Mouse (Mus musculus) heart, postnatal 10 days (tissue): ENCODE results near the gene Slc25a16. TPM values are rescaled to one million over a fixed set of nuclear protein-coding genes. Genes with fewer than 3 reads are reported as not detected.

ENCODE experiments used
- DNase-seq, 2 experiments: peaks; one replicate each; pipeline ENCODE4 v3.0.0; 2021
- intact Hi-C: fragments of 180-260 bp; cut with DNase I; formaldehyde crosslinking; loops from one replicate; pipeline ENCODE4 v1.15.1; 2025
- total RNA-seq, 2 experiments: library from RNA; stranded (reverse); gene quantifications; 2 replicates each; pipeline ENCODE4 v1.2.3; 2021

Slc25a16 gene
- 10 to 100 TPM; 29.5 to 30.7 TPM for total RNA-seq

DNA sequence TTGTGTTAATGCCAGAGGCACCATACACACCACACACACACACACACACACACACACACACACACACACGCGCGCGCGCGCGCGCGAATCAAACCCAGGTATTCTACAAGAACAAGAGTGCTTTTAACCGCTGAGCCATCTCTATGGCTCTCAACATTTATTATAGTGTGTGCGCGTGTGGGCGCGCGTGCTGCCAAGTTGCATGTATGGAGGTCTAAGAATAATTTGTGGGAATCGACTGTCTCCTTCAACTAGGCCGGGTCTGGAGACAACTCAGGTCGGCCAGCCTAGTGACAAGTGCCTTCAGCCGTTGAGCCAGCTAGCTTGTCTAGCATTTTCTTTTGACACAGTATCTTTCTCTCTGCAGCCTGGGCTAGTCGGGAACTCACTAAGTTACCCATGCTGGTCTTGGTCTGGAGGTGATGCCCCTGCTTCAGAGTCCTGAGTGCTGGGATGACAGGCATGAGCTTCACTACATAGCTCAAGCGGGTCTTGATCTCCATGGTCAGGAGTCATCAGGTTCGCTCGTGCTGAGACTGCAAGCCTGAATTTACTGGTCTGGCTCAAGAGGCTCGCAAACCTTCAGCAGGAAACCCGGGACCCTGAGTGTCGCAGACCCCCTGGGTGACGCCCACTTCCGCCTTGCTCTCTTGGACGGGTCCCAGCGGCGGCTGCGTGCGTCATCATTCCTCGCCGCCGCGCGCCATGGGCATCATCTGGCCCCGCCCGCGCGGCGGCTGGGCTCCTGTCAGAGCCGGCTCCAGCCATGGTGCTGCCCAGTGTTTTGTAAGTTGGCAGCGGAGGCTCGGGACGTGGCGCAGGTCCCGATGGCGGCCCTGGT is at the start of gene Slc25a16:
Gene Slc25a16, plus strand, starts transcription at position 709 of the 841 bp plus-strand sequence.
- intact Hi-C loops: loop anchor here (5.0 kb wide), 1 partner anchor 53 kb away; no protein-coding TSS in a partner anchor
- DNase-seq: peak; percentile 93 to 96

DNA sequence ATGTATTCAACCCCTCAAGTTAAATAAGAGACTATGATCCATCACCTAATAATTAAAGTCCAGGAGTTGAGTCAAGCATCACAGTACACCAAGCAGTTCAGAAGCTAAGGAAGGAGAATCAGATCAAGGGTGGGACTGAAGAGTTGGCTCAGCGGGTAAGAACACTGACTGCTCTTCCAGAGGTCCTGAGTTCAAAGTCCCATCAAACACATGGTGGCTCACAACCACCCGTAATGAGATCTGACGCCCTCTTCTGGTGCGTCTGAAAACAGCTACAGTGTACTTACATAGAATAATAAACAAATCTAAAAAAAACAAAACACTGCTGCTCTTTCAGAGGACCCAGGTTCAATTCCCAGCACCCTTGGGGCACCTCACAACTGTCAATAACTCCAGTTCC is 45.6 kb upstream of the Slc25a16 start:
- intact Hi-C loops: no loop called here
- DNase-seq: no peak

DNA sequence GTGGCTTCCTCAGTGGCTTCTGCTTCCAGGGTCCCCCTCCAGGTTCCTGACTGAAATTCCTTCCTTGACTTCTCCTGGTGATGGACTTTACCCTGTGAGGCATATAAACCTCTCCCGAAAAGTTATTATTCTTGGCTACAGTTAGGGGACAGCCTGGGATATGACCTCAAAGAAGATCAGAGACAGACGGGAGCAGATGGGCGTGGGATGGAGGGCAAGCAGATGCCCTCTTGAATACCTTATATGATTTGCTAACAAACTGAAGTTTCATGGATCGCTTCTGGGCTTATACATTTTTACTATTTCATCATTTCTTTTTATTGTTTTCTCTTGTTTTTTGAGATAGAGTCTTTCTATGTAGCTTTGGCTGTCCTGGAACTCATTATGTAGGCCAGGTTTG is 44.9 kb upstream of the Slc25a16 start:
- intact Hi-C loops: no loop called here
- no peak for DNase-seq

DNA sequence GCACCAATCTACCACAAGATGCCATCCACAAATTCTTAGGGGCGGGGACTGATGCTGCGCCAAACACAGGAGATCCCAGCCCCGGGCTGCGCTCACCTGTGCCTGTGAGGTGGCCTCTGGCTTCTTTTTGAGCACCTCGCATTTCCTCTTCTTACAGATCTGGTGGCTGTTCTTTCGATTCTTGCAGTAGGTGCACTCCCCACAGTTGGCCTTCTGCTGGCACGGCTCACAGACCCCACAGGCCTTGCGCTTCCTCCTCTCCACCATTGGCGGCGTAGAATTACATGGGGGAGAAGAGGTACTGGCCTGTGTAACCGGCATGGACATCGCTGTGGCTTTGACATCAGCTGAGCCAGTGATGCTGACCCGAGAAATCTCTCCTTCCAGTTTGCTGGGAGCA is 42.4 kb upstream of the Slc25a16 start:
- intact Hi-C loops: no loop called here
- no peak for DNase-seq

DNA sequence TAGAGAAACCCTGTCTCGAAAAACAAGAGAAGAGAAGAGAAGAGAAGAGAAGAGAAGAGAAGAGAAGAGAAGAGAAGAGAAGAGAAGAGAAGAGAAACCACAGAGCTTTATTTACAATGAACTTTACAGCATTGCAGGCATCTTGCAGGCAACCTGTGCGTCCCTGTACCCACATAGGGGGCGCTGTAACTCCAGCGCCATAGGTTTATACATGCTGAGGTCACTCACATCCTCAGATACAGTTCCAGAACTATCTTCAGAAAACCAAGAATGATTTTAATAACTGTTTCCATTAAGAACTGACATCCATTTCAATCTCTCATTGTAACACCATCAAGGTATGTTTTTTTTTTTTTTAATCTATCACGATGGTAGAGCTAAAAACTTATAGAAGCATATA is 39.2 kb upstream of the Slc25a16 start:
- no peak for DNase-seq
- intact Hi-C loops: no loop called here

DNA sequence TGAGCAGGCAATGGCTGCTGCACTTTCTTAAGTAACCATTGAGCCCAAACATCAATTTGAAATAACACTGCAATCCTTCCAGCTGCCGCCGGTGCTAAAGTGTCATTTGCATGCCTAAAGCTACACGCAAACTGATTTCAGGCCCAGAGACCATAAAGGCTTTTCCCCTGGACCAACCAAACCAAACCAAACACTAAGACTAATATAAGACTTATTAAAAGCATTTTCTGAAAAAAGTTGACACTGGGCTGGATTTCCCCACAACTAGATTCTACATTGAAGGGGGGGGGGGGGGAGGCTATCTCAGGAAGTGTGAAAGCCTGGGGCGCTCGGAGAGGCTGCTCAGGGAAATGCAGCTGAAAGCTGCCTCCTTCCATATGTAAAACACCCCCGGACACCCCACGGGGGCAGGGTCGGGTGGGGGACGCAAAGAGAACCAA is 36.5 kb upstream of the Slc25a16 start:
- intact Hi-C loops: no loop called here
- no peak for DNase-seq

DNA sequence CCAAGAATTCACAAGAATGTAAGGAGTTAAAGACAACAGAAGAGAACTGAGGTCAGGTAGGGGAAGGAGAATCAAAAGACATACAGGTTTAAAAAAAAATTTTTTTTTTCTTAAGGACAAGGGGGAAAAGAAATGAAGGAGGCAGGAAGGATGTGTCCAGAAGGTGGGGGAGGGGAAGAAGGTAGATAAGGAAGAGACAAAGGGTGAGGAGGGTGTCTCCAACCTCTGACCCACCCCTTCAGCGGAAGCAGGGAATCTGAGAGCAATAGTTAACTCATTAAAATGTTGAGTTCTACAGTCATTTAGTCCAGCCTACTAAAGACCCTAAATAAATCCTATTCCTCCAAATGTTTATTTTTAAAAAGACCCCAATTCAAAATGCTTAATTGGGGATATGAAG is 35.9 kb upstream of the Slc25a16 start:
- DNase-seq: no peak
- intact Hi-C loops: no loop called here

DNA sequence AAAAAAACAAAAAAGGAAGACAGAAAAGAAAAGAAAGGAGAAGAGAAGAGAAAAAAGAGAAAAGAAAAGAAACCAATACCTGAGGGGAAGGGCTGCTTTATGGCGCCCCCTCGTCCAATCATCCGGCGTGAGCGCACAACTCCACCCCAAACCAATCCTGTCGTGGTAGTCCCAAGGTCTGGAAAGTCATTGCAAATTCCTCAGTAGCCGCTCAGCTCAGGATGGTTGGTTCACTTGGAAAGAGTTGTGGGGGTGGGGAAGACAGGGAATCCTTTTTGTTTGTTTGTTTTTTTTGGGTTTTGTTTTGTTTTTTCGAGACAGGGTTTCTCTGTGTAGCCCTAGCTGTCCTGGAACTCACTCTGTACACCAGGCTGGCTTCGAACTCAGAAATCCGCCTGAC is 35.0 kb upstream of the Slc25a16 start:
- intact Hi-C loops: no loop called here
- DNase-seq: no peak

DNA sequence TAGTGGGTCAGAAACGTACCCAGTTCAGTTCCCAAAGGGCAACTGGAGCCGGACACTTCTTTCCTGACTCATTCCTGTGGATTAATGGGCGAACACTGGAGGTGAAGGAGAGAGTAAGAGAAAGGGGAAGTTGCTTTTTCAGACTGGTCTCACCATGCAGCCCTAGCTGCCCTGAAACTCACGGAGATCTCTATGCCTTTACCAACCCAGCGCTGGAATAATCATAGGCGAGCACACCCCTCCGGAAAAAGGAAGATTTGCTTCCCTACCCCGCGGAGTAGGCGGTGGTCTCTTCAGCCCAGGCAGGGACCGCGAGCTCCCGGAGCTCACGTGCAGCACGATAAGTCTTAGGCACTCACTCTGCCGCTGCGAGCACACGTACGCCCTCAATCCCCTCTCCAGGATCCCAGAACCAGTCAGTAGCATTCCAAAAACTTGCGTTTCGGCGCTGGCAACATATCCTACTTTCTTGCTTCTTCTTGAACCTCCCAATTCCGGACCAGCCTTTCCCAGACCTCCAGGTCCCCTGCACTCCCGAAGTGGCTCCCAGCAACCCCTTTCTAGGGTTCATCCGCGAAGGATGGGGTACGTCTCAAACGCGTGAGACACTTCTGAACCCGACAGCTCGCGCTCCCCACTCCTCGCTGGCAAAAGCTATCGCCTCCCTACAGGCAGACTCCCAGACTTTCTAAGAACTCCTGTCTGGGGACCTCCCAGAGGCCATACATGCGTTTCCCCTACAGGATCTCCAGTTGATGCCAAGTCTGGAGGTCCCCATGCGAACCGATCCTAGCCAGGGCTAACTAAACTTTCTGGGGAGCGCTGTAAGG is 34.2 kb upstream of the Slc25a16 start:
- intact Hi-C loops: loop anchor here (2.0 kb wide), 1 partner anchor 21 kb away; no protein-coding TSS in a partner anchor
- peak; percentile 23 to 29 for DNase-seq

DNA sequence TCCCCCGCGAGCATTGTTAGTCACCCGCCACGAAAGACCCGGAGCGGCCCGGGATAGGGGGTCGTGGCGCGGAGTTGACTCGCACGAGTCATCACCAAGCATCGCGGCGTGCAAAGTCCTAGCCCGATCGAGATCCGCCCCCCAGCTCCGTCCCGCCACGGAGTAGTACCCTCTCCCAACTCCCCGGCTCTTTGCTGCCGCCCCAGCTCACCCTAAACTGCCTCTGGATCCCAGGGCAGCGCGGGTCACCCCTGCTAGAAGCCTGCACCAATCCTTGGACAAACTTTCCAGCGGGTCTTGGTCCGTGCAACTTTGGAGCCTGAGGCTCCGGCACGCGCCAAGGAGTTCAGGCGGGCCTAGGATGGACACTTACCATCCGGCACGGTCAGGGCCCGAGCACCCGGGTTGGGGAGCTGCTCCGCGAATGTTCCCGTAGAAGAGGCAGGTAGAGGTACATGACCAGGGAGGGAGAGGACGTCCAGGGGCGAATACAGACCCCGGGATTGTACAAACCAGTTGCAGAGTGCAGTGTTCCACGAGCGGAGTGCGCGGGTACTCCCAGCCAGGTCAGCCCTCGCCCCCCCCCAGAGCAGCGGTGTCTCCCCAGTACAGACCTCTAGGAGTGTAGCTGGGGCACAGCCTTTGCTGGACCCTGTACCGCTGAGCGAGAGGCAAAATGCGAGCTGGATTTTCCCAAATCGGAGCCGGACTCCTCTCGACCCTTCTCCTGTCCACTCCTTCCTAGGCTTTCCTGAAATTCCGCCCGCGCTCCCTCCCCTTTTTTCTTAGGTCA is 33.4 kb upstream of the Slc25a16 start:
- intact Hi-C loops: loop anchor here (2.0 kb wide), 1 partner anchor 22 kb away; no protein-coding TSS in a partner anchor
- DNase-seq: peak; percentile 74 to 81

DNA sequence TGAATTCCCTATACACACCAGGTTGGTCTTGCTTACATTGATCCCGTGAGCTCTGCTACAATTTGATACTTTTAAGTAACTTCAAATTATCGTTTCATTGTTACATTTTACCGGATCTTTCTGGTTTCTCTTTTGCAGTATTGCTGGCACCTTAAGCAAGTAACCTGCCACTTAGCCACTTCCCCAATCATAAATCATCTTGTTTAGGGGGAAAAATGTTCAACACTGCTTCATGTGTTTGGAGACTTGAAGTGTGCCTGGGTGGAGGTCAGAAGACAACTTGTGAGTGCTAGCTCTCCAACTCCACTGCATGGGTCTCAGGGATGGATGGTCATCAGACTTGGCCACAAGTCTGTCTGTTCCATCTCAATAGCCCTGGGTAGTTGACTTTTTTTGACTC is 29.4 kb upstream of the Slc25a16 start:
- DNase-seq: no peak
- intact Hi-C loops: no loop called here

DNA sequence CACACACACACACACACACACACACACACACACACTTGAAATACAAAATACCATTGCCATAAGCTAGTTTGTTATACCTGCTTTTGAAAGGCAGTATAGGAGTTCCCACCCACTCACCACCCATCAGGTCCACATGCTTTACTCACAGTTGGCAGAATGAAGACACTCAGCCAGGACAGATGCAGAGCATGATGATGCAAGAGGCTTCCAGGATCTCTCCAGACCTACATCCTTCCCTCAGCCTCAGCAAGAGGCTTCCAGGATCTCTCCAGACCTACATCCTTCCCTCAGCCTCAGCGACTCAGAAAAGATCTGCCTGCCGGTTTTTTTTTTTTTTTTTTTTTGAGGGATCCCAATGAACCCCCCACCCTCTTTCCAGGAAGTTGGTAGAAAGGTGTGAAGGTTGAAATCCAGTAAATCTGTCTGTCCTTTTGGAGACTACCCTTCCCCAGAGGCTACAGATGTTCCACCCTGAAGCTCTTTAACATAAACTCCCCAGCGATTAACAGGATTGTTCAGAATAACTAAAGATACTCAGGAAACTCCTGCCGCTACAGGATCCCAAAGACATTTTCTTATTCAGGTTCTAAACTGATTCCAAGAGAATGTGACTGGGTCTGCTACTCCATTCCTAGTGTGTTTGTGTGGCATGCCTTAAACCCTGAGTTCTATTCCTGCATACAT is 27.7 kb upstream of the Slc25a16 start:
- no peak for DNase-seq
- intact Hi-C loops: no loop called here

DNA sequence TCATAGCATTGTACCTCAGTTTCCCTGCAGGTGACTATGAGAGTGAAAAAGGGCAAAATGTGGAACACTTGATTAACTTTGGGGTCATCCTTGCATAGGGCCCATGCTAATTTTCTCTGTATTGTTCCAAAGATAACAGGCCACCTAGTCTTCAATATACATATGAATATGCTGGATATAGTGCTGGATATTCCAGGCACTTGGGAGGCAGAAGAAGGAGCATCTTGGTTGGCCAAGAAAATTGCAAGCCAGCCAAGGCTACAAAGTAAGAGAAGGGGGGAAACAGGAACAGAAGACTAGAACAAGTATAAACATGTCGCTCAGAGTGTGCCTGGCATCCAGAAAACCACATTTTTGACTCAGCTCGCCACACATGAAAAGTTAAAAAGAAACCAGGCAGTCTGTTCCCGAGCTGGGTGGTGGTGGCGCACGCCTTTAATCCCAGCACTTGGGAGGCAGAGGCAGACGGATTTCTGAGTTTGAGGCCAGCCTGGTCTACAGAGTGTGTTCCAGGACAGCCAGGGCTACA is 27.0 kb upstream of the Slc25a16 start:
- DNase-seq: no peak
- intact Hi-C loops: no loop called here

DNA sequence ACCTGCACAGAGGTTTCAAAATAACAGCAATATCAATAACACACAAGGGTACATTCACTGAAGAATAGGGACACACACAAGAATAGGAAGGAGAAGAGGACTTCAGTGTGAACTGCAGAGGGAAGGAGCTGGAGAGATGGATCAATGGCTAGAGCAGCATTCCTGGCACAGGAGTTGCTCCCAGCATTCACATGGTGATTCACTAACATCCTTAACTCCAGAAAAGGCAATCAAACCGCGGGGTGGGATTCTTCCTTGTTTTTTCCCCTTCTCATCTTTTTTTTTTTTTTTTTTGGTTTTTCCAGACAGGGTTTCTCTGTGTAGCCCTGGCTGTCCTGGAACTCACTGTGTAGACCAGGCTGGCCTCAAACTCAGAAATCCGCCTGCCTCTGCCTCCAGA is 26.0 kb upstream of the Slc25a16 start:
- DNase-seq: no peak
- intact Hi-C loops: no loop called here

DNA sequence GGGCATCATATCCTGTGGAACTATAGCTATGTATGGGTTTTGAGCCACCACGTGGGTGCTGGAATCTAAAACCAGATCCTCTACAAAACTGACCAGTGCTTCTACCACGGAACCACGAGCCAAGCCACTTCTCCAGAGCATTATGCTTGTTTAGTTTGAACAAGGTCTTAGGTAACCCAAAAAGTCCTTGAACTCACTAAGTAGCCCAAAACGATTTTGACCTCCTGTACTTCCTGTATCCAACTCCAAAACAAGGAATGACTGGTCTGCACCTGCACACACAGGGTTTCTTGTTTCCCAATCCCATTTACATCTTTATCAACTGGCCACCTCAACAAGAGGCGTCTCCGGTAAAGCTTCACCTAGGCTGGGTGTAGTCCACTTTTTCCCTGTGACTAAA is 25.0 kb upstream of the Slc25a16 start:
- DNase-seq: no peak

DNA sequence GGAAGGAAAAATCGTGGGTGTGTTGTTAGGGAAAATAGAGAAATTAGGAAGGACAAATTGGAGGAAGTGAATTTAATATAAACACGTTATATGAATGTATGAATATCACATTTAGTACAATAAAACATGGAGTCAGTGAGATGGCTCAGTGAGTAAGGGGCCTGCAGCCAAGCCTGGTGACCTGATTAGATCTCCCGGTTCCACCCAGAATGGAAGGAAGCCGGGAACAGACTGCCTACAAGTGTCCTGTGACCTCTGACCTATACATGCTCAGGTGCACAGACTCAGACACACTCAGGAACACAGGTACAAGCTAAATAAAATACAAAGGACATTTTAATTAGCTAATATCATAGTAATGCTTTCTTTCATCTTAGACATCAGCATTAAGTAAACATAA is 24.4 kb upstream of the Slc25a16 start:
- intact Hi-C loops: no loop called here

More for the DNA sequence above, 25.0 kb upstream of the Slc25a16 start:
- intact Hi-C loops: no loop called here

DNA sequence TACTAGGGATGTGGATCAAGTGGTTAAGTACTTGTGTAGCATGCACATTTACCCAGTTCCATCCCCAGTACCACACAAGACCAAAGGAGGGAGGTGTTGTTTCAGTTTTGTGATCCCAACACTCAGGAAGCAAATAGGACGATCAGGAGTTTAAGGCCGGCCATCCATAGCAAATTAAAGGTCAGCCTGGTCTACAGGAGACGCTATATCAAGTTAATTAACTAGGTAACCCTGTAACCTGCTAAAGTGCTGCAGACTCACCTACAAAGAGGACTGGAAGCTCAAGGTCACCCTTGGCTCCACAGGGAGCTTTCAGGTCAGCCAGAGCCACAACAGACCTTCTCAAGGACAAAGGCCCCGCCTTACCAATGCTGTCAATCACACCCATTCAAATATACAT is 23.7 kb upstream of the Slc25a16 start:
- intact Hi-C loops: no loop called here
- no peak for DNase-seq

More for the DNA sequence above, 24.4 kb upstream of the Slc25a16 start:
- no peak for DNase-seq

DNA sequence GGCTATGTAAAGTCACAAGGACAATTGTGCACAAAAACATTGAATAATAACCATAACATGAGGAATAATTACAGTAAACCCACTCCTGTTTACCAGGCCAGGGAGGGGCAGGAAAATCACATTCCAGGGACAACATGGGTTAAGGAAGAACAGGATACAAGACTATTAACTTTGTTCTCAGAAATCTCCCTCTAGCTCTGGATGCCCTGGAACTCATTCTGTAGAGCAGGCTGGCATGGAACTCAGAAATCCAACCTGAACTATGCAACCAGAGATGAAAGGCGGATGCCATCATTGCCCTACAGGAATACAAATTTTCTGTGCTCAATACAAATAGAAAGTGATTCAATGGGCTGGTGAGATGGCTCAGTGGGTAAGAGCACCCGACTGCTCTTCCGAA is 23.0 kb upstream of the Slc25a16 start:
- DNase-seq: no peak
- intact Hi-C loops: no loop called here

DNA sequence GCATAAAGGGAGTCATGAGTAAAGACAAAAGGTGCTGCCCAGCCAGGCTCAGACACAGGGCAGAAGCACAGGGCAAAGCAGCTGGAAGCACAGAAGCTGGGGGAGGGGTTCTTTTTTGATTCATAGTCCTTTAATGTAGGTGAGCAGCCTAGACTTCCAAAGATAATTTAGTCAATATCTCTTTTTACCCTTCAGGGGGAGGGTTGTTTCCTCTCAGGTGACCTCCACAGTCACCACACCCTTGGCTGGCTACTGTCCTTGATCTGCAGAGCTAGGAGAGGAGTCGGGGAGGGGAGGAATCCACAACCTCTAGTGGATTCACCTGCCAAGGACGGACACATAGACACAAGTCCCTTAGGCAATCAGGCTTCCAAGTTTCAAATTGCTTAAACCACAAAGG is 22.4 kb upstream of the Slc25a16 start:
- intact Hi-C loops: no loop called here
- no peak for DNase-seq

DNA sequence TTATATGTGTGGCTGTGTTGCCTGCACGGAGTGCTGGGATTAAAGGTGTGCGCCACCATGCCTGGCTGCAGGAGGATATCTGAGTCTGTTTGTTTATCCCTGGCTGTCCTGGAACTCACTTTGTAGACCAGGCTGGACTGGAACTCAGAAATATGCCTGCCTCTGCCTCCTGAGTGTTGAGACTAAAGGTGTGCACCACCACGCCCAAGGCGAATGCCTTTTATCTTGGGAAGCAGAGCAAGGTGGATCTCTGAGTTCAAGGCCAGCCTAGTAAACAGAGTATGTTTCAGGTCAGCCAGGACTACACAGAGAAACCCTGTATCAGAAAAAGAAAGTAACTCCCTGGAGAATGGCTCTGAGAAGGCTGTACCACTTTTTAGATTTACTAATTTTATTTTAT is 20.3 kb upstream of the Slc25a16 start:
- intact Hi-C loops: no loop called here
- no peak for DNase-seq
